Mouse (Mus musculus): Measurements from ENCODE around the gene Hspa4. TPM values are rescaled to one million over a fixed set of nuclear protein-coding genes. Genes with fewer than 3 reads are reported as not detected.
"Not testable (repeated sequence)": the region's sequence is repeated elsewhere in the genome, so short reads cannot be mapped to it uniquely, and the experiment has no call there.

The Hspa4 gene
- polyA plus RNA-seq, 1 experiment from 2014 or later, result 148 TPM

GRCm38 (mm10) chr11:53290187-53290586 lies 10.1 kb downstream of the Hspa4 start:
- H3K9ac ChIP-seq (replicated peaks; ENCODE audit: low read length); DNase-seq (ENCODE audit: low spot score); H3K4me3 ChIP-seq (ENCODE audit: low read depth, low read length); H3K27ac ChIP-seq (replicated peaks; ENCODE audit: low read depth, low read length); ATAC-seq (replicated peaks; ENCODE audit: insufficient number of reproducible peaks, low FRiP score, low TSS enrichment, low read depth); H3K27me3 ChIP-seq (ENCODE audit: control insufficient read depth, insufficient read depth, low read length); H3K9me3 ChIP-seq (replicated peaks; ENCODE audit: control insufficient read depth, low read length); H3K4me1 ChIP-seq (ENCODE audit: control insufficient read depth, insufficient read depth, low read length); H3K4me2 ChIP-seq (ENCODE audit: low read depth, low read length): not testable (repeated sequence)
- WGBS, result 93% methylated on average over 2 of the region's 2 CpGs
- peaks cover 20% of the 10 kb centered on the region for H3K36me3 ChIP-seq (replicated peaks; ENCODE audit: control insufficient read depth, insufficient read depth, low read depth, low read length)

GRCm38 (mm10) chr11:53285885-53286284 lies 14.4 kb downstream of the Hspa4 start:
- Histone ChIP-seq H3K27me3 (ENCODE audit: control insufficient read depth, insufficient read depth, low read length) (no peaks in the 10 kb centered on the region), H3K27ac (replicated peaks; ENCODE audit: low read depth, low read length) (no peak overlapping the region), H3K9me3 (replicated peaks; ENCODE audit: control insufficient read depth, low read length) (no peaks in the 10 kb centered on the region), H3K4me3 (ENCODE audit: low read depth, low read length) (no peak overlapping the region), H3K4me2 (ENCODE audit: low read depth, low read length) (no peak overlapping the region), H3K36me3 (replicated peaks; ENCODE audit: control insufficient read depth, insufficient read depth, low read depth, low read length) (peaks cover 10% of the 10 kb centered on the region), H3K9ac (replicated peaks; ENCODE audit: low read length) (no peak overlapping the region), H3K4me1 (ENCODE audit: control insufficient read depth, insufficient read depth, low read length) (no peaks in the 10 kb centered on the region)
- WGBS, result 91% methylated on average over 6 of the region's 6 CpGs
- no peak for DNase-seq (ENCODE audit: low spot score)
- no peak for ATAC-seq (replicated peaks; ENCODE audit: insufficient number of reproducible peaks, low FRiP score, low TSS enrichment, low read depth)

DNA sequence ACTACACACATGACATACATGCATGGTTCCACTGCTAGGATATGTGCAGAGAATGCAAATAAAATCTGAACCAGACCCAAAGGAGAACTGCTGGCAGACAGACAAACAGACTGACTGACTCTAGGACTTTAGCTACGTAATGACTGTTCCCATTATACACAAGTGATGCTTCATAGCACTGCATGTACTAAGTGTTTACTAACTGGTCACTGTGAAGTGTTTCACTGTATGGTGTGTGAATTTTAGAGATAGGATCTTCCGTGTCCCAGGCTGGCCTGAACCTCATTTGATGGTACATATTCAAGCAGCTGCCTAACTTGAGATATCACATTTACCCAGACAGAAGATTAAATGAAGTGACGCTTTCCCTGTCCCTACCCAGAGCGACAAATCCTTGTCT lies 21.8 kb downstream of the Hspa4 start:
- Histone ChIP-seq H3K9me3 (replicated peaks; ENCODE audit: control insufficient read depth, low read length) (no peaks in the 10 kb centered on the region), H3K4me2 (ENCODE audit: low read depth, low read length) (no peak overlapping the region), H3K27me3 (ENCODE audit: control insufficient read depth, insufficient read depth, low read length) (no peaks in the 10 kb centered on the region), H3K4me3 (ENCODE audit: low read depth, low read length) (no peak overlapping the region), H3K9ac (replicated peaks; ENCODE audit: low read length) (no peak overlapping the region), H3K36me3 (replicated peaks; ENCODE audit: control insufficient read depth, insufficient read depth, low read depth, low read length) (peaks cover 6% of the 10 kb centered on the region), H3K27ac (replicated peaks; ENCODE audit: low read depth, low read length) (no peak overlapping the region), H3K4me1 (ENCODE audit: control insufficient read depth, insufficient read depth, low read length) (no peaks in the 10 kb centered on the region)
- 96% methylated on average over 4 of the region's 4 CpGs for WGBS
- ATAC-seq (replicated peaks; ENCODE audit: insufficient number of reproducible peaks, low FRiP score, low TSS enrichment, low read depth) (no peak), DNase-seq (ENCODE audit: low spot score) (no peak)

GRCm38 (mm10) chr11:53275358-53275757 lies 24.9 kb downstream of the Hspa4 start:
- WGBS, result 97% methylated on average over 3 of the region's 3 CpGs
- Histone ChIP-seq H3K9ac (replicated peaks; ENCODE audit: low read length) (no peak overlapping the region), H3K4me2 (ENCODE audit: low read depth, low read length) (no peak overlapping the region), H3K27ac (replicated peaks; ENCODE audit: low read depth, low read length) (no peak overlapping the region), H3K27me3 (ENCODE audit: control insufficient read depth, insufficient read depth, low read length) (no peaks in the 10 kb centered on the region), H3K9me3 (replicated peaks; ENCODE audit: control insufficient read depth, low read length) (no peaks in the 10 kb centered on the region), H3K4me3 (ENCODE audit: low read depth, low read length) (no peak overlapping the region), H3K4me1 (ENCODE audit: control insufficient read depth, insufficient read depth, low read length) (no peaks in the 10 kb centered on the region), H3K36me3 (replicated peaks; ENCODE audit: control insufficient read depth, insufficient read depth, low read depth, low read length) (peaks cover 16% of the 10 kb centered on the region)
- DNase-seq (ENCODE audit: low spot score), result no peak
- no peak for ATAC-seq (replicated peaks; ENCODE audit: insufficient number of reproducible peaks, low FRiP score, low TSS enrichment, low read depth)

DNA sequence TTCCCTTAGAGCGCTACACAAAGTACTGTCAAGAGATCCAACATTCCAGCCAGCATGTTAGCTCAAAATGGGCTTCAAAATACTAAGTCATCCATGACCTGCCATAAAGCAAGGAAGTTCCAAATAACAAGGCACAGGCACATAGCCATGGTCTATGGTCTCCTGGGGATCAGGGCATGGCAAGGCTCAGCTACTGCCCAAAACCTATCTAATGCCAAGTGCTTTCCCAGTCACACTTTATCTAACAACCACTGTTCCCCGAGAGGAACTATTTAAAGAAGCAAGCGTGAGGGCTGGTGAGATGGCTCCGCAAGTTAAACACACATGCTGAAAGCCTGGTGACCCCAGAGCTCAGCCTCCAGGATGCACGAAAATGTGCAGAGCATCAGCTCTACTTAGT lies 26.9 kb downstream of the Hspa4 start:
- WGBS, result 93% methylated on average over 5 of the region's 5 CpGs
- H3K4me3 ChIP-seq (ENCODE audit: low read depth, low read length), result no peak overlapping the region
- H3K4me1 ChIP-seq (ENCODE audit: control insufficient read depth, insufficient read depth, low read length), result no peaks in the 10 kb centered on the region
- H3K27me3 ChIP-seq (ENCODE audit: control insufficient read depth, insufficient read depth, low read length), result no peaks in the 10 kb centered on the region
- no peaks in the 10 kb centered on the region for H3K9me3 ChIP-seq (replicated peaks; ENCODE audit: control insufficient read depth, low read length)
- ATAC-seq (replicated peaks; ENCODE audit: insufficient number of reproducible peaks, low FRiP score, low TSS enrichment, low read depth), result no peak
- no peak overlapping the region for H3K27ac ChIP-seq (replicated peaks; ENCODE audit: low read depth, low read length)
- no peak overlapping the region for H3K9ac ChIP-seq (replicated peaks; ENCODE audit: low read length)
- H3K36me3 ChIP-seq (replicated peaks; ENCODE audit: control insufficient read depth, insufficient read depth, low read depth, low read length), result peaks cover 23% of the 10 kb centered on the region
- no peak overlapping the region for H3K4me2 ChIP-seq (ENCODE audit: low read depth, low read length)
- DNase-seq (ENCODE audit: low spot score), result no peak

GRCm38 (mm10) chr11:53269596-53269995 lies 30.7 kb downstream of the Hspa4 start:
- 97% methylated on average over 6 of the region's 6 CpGs for WGBS
- Histone ChIP-seq H3K9ac (replicated peaks; ENCODE audit: low read length) (no peak overlapping the region), H3K27ac (replicated peaks; ENCODE audit: low read depth, low read length) (no peak overlapping the region), H3K27me3 (ENCODE audit: control insufficient read depth, insufficient read depth, low read length) (no peaks in the 10 kb centered on the region), H3K4me1 (ENCODE audit: control insufficient read depth, insufficient read depth, low read length) (no peaks in the 10 kb centered on the region), H3K4me3 (ENCODE audit: low read depth, low read length) (no peak overlapping the region), H3K4me2 (ENCODE audit: low read depth, low read length) (no peak overlapping the region), H3K9me3 (replicated peaks; ENCODE audit: control insufficient read depth, low read length) (no peaks in the 10 kb centered on the region), H3K36me3 (replicated peaks; ENCODE audit: control insufficient read depth, insufficient read depth, low read depth, low read length) (peaks cover 26% of the 10 kb centered on the region)
- no peak for ATAC-seq (replicated peaks; ENCODE audit: insufficient number of reproducible peaks, low FRiP score, low TSS enrichment, low read depth)
- DNase-seq (ENCODE audit: low spot score), result no peak

GRCm38 (mm10) chr11:53260556-53260955 lies 39.7 kb downstream of the Hspa4 start:
- no peak overlapping the region for H3K4me3 ChIP-seq (ENCODE audit: low read depth, low read length)
- no peak for ATAC-seq (replicated peaks; ENCODE audit: insufficient number of reproducible peaks, low FRiP score, low TSS enrichment, low read depth)
- WGBS, result 88% methylated on average over 5 of the region's 5 CpGs
- no peak for DNase-seq (ENCODE audit: low spot score)
- no peaks in the 10 kb centered on the region for H3K27me3 ChIP-seq (ENCODE audit: control insufficient read depth, insufficient read depth, low read length)
- no peaks in the 10 kb centered on the region for H3K9me3 ChIP-seq (replicated peaks; ENCODE audit: control insufficient read depth, low read length)
- H3K4me1 ChIP-seq (ENCODE audit: control insufficient read depth, insufficient read depth, low read length), result no peaks in the 10 kb centered on the region
- H3K9ac ChIP-seq (replicated peaks; ENCODE audit: low read length), result no peak overlapping the region
- H3K27ac ChIP-seq (replicated peaks; ENCODE audit: low read depth, low read length), result no peak overlapping the region
- H3K4me2 ChIP-seq (ENCODE audit: low read depth, low read length), result no peak overlapping the region
- peaks cover 12% of the 10 kb centered on the region for H3K36me3 ChIP-seq (replicated peaks; ENCODE audit: control insufficient read depth, insufficient read depth, low read depth, low read length)

DNA sequence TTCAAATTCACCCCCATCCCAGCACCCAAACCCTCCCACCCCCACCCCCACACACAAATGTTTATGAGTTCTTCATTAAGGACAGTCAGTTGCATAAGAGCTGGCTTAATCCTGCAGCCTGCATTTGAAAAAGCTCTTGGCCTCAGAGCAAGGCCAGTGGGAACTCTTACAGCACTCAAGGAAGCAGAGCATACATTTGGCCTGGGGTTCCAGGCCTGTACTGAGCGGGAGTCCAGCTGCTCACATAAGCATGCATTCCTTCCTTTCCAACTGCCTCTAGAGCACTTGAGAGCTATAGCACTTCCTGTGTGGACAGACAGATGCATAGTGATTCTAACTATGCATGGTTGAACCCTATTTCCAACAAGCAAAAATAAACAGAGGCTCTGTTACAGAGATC lies 40.2 kb downstream of the Hspa4 start:
- WGBS, result 82% methylated on average over 1 of the region's 1 CpGs
- ATAC-seq (replicated peaks; ENCODE audit: insufficient number of reproducible peaks, low FRiP score, low TSS enrichment, low read depth), result no peak

More for the DNA sequence above, 40.2 kb downstream of the Hspa4 start:
- Histone ChIP-seq H3K4me2 (ENCODE audit: low read depth, low read length) (no peak overlapping the region), H3K9ac (replicated peaks; ENCODE audit: low read length) (no peak overlapping the region), H3K36me3 (replicated peaks; ENCODE audit: control insufficient read depth, insufficient read depth, low read depth, low read length) (peaks cover 12% of the 10 kb centered on the region), H3K4me1 (ENCODE audit: control insufficient read depth, insufficient read depth, low read length) (no peaks in the 10 kb centered on the region), H3K27ac (replicated peaks; ENCODE audit: low read depth, low read length) (no peak overlapping the region), H3K4me3 (ENCODE audit: low read depth, low read length) (no peak overlapping the region), H3K27me3 (ENCODE audit: control insufficient read depth, insufficient read depth, low read length) (no peaks in the 10 kb centered on the region), H3K9me3 (replicated peaks; ENCODE audit: control insufficient read depth, low read length) (no peaks in the 10 kb centered on the region)
- no peak for DNase-seq (ENCODE audit: low spot score)

Data from embryonic facial prominence, embryonic 11.5 days (tissue).